Mouse (Mus musculus): ENCODE data around the gene Ern1.

Ern1 gene

GRCm38 (mm10) chr11:106487733-106488115 is at the start of gene Ern1:
TSS of gene Ern1 (minus strand) at chr11:106487852.
- DNase-seq = peak; percentile 93 to 98

GRCm38 (mm10) chr11:106536253-106536912 is 48.7 kb upstream of the Ern1 start:
- DNase-seq = no peak

GRCm38 (mm10) chr11:106535660-106536252 is 48.1 kb upstream of the Ern1 start:
- DNase-seq = no peak

DNA sequence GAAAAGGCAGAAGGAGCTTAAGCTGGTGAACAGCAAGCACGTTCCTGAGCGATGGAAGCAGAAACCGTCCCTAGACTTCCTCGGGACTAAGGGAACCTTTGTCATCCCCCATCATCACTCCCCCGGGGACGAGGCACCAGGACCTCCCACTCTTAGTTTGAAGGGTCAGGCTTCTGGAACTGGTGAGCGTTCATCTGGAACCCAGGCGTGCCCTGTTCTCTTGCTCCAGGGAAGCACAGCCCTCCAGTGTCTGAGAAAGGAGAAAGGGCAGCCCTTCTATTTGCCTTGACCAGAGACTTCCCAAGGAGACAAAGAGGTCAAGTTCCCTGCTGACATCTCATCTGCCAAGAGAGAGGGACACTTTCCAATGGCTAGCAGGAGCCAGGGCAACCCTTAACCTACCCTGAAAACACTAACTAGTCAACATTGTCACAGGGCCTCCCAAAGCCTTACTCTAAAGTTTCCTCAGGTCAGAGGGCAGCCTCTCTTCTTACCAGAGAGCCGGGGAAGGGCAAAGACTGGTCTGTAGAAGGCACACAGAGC is 44.7 kb upstream of the Ern1 start:
- DNase-seq = no peak

DNA sequence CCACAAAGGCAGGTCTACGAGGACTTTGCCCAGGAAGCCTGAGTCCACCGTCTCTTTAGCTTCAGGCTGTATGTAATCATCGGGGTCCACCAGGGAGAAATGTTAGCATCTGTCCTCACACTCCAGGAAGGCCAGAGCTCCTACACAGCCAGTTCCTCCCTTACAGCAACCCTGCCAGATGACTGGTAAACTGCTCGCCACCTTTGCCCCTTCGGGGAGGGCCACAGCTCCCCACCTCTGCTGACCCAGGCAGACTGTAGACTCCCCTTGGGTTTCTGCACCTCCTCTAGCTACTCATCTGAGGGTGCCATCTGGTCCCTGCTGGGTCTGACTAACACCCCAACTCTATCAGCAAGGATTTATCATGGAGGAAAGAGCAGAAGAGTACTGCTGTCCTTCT is 42.1 kb upstream of the Ern1 start:
- DNase-seq = no peak

DNA sequence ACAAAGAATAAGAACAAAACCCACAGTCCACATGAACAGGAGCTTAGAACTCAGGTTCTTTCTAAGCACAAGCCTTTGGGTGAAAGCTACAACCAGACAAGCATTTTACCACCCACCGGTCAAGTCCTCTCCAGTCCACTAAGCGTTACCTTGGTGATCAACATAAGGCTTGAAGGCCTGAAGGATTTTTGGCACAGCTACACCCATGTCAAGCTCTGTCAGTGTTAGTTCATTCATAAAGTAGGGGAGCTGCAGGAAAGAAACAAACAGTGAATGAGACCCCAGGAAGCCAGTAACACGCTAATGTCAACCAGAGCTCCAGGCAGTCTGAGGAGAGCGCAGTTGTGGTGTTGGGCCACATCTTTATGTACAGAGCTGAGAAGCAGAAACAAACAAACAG is 41.5 kb upstream of the Ern1 start:
- DNase-seq = no peak

- no peak for DNase-seq
Measured at GRCm38 (mm10) chr11:106527926-106528325, 40.3 kb upstream of the Ern1 start.

DNA sequence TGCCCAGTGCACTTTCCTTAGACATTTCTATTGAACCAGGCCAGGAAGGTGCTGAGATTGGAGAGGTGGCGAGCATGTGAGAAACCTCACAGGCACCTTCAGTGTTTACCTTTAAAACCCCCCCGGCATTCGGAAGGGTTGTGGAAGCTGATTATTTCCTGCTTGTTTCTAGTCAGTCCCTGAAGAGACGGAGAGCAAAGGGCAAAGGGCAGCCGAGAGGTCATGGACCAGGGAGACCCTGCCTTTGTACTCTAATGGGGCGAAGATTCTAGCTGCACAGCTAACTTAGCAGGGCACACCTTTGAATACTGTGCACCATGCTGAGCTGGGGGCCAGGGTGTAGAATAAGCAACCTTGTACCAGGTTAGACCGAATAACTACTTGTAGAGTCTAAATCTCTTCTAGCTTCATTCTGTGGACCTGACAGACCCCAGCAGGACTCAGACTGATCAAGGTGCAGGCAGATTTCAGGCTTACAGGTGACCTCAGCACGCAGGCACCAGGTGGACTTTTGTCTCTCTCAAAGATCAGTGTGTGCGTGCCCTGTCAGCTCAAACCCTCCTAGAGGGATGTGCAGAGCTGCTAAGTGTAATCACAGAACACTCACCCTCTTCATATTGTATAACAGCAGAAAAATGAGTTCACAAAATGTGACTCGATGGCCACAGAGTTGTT is 39.6 kb upstream of the Ern1 start:
- no peak for DNase-seq

DNA sequence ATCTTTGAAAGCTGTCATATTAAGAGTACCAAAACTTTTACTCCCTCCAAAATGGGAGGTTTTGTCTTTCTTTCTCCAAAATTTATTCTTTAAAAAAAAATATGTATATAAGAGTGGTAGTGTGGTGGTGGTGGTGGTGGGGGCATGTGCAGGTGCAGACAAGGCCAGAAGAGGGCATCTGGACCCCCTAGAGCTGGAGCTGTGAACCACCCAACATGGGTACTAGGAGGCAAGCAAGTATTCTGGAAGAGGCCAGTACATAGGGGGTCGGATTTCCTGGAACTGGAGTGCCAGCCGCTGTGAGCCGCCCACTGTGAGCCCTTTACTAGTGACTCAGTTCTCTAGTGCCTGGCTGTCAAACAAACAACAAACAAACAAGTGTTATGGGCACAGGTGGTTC is 34.9 kb upstream of the Ern1 start:
- no peak for DNase-seq

- no peak for DNase-seq
Measured at GRCm38 (mm10) chr11:106521612-106522011, 34.0 kb upstream of the Ern1 start.

- DNase-seq = no peak
Measured at GRCm38 (mm10) chr11:106520404-106520803, 32.8 kb upstream of the Ern1 start.

DNA sequence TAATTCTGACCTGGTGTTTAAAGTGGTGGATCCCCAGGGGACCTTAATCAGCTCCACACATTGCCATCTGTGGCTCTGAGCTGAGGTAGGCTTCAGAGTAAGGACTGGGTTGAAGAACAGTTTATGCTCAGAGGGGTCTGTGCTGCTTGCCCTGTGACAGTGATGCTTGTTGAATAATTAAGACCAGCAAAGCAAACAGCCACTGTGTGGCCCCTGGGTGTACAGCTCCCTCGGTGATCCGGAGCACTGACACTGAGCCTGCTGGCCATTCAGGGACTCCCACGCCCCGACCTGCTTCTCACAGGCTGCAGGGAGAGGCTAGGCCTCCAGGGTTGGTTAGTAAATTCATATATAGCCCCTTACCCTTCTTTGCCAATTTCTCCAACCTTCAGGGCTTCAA is 31.9 kb upstream of the Ern1 start:
- DNase-seq = no peak

- DNase-seq = no peak
Measured at GRCm38 (mm10) chr11:106518391-106518790, 30.7 kb upstream of the Ern1 start.

DNA sequence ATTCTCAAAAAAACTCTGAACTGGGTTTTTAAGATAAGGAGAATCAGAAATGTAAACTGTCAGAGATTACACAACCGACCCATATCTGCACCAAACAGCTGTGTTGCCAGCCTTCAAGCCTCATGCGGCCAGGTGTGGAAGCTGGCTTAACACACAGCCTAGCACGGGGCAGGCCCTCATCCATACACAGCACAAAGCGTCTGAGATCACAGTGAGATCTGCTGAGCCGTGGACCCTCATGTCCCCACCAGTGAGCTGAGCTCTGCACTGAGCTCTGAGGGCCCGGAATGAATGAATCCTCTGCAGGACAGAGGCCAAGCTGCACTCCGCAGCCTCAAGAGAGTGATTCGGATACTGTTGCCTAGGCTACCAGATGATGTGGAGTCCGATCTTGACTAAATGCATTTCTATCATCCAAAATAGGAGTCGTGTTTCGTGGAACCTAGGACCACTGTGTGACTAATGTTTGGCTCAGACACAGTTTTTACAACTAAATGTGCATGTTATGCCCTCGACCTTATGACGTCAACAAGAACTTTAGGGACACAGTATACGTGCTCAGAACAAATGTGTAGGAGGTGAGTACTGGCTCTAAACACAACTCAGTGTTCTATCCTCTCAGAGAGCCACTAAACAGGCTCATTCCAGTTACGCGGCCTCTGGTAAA is 27.6 kb upstream of the Ern1 start:
- no peak for DNase-seq

DNA sequence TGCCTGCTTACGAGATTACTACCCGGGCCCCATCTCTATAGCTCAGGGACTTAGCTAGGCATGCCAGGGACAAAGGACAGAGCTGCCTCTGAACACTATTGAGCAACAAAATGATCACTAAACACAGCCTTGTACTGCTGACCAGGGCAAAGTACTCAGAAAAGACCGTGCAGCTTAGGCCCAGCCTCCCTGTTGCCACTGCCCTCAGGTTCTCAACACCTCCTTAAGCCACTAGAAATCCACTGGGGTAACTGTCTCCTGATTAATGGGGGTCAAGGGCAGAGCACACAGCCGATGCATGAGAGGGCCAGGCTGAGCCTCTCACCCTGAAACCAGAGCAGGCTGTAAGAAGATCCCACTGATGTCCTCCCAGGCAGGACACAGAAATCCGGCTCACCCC is 26.8 kb upstream of the Ern1 start:
- DNase-seq = no peak

DNA sequence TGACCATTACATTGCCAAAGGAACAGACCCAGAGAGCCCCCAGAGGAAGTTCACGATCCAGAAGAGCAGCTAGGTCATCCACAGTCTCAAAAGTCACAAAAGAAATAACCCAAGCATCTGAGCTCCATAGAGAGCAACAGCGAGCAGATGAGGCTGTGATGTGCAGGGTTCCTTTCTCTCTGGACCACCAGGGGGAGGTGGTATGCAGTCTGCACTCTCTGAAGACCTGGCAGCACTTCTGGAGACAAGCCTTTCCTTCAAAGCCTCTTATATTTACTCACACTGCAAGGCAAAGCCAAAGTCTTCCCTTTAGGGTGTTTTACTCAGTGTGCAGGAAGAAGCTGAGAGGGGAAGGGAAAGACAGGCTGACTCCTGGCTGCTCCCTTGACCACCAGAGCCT is 25.5 kb upstream of the Ern1 start:
- DNase-seq = peak; percentile 30 to 63

DNA sequence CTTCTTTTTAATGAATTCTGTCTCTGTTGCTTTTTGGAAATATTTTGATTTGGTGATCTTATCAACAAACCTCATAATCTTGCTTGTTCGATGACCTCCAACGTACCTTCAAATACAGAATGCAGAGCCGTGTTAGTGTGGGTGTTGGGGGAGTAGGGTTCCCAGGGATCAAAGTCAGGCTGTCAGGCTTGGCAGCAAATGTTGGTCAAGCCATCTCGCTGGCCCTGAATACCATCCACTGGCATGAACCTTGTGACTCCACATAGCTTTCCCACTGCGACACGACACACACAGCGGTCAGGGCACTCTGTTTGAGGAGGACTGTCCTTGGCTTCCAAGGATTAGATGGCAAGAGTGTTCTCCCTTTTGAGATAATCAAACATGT is 24.3 kb upstream of the Ern1 start:
- no peak for DNase-seq

- DNase-seq = no peak
Measured at GRCm38 (mm10) chr11:106511236-106512005, 23.8 kb upstream of the Ern1 start.

DNA sequence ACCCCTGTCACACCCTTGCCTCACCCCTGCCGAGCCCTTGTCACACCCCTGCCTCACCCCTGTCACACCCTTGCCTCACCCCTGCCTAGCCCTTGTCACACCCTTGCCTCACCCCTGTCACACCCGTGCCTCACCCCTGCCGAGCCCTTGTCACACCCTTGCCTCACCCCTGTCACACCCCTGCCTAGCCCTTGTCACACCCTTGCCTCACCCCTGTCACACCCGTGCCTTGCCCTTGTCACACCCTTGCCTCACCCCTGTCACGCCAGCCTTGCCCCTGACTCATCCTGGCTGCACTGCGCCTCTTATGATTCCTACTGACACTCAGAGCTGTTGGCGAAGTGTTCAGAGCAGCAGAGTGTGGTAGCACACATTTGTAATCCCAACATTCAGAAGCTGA is 20.0 kb upstream of the Ern1 start:
- DNase-seq = no peak

GRCm38 (mm10) chr11:106506211-106506610 is 18.6 kb upstream of the Ern1 start:
- DNase-seq = no peak

DNA sequence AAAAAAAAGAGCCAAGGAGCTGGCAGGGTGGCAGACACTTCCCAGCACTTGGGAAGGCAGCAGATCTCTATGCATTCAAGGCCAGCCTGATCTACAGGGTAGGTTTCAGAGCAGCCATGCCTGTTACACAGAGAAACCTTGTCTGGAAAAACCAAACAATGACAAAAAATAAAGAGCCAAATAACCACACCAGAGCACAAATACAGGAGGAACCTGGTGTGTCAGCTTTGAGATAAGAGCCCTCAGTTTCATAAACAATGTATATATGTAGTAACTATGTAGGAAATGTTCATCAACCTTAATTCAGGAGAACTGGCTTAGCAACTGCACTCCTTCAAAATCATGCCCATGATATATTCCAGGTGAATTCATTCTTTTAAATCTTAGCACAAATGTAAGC is 16.5 kb upstream of the Ern1 start:
- no peak for DNase-seq

GRCm38 (mm10) chr11:106503425-106503717 is 15.7 kb upstream of the Ern1 start:
- DNase-seq = no peak

Data from spleen, adult 18-20 months (tissue).